Mouse (Mus musculus) gastrocnemius, adult 8-10 months (tissue): Measurements from ENCODE around the gene Apof. TPM values are rescaled to one million over a fixed set of nuclear protein-coding genes. Genes with fewer than 3 reads are reported as not detected.
A peak's percentile ranks its signal among the peaks of the same experiment; 100 is the strongest.
"Not testable (repeated sequence)": the region's sequence is repeated elsewhere in the genome, so short reads cannot be mapped to it uniquely, and the experiment has no call there.

ENCODE experiments used
- DNase-seq, 2 experiments: peaks; one replicate each; pipeline ENCODE4 v3.0.0; 2022; ENCODE audit warnings: low spot score in 2 of 2
- total RNA-seq, 4 experiments: library from RNA; stranded (reverse); gene quantifications; 2 replicates each; pipeline ENCODE4 v1.2.4; 2022

Gene Apof
- total RNA-seq, 4 experiments from 2014 or later: not detected

- no peak for DNase-seq
These were observed 9.5 kb upstream of the Apof start for GRCm38 (mm10) chr10:128258953-128259352.

GRCm38 (mm10) chr10:128259946-128260345 lies 8.5 kb upstream of the Apof start:
- no peak for DNase-seq

- DNase-seq: not testable (repeated sequence)
These were observed 8.1 kb upstream of the Apof start for GRCm38 (mm10) chr10:128260376-128260775.

- DNase-seq: no peak
These were observed 6.2 kb upstream of the Apof start for GRCm38 (mm10) chr10:128262300-128262699.

- DNase-seq: no peak
These were observed 4.8 kb upstream of the Apof start for GRCm38 (mm10) chr10:128263393-128264310.

GRCm38 (mm10) chr10:128269206-128269910 lies 887 bp downstream of the Apof start:
- no peak for DNase-seq

- DNase-seq: peak; percentile 95 to 97
These were observed 1.9 kb downstream of the Apof start, which contains the start of gene Stat2 for GRCm38 (mm10) chr10:128270287-128270841. TSS of gene Stat2 (plus strand) at chr10:128270559.

- DNase-seq: no peak
These were observed 2.4 kb downstream of the Apof start for GRCm38 (mm10) chr10:128270866-128271265.

GRCm38 (mm10) chr10:128271883-128272282 lies 3.4 kb downstream of the Apof start:
- no peak for DNase-seq

GRCm38 (mm10) chr10:128272819-128273439 lies 4.5 kb downstream of the Apof start:
- not testable (repeated sequence) for DNase-seq

GRCm38 (mm10) chr10:128275374-128275773 lies 6.9 kb downstream of the Apof start:
- not testable (repeated sequence) for DNase-seq

GRCm38 (mm10) chr10:128278158-128278557 lies 9.7 kb downstream of the Apof start:
- no peak for DNase-seq

- no peak for DNase-seq
These were observed 12.5 kb downstream of the Apof start for GRCm38 (mm10) chr10:128280943-128281342.

- no peak for DNase-seq
These were observed 13.2 kb downstream of the Apof start for GRCm38 (mm10) chr10:128281682-128282081.

- DNase-seq: no peak
These were observed 14.5 kb downstream of the Apof start for GRCm38 (mm10) chr10:128282886-128283450.

- DNase-seq: peak; percentile 34 to 37
These were observed 15.4 kb downstream of the Apof start for GRCm38 (mm10) chr10:128283604-128284579.

GRCm38 (mm10) chr10:128290594-128290993 lies 22.1 kb downstream of the Apof start:
- peak in 1 of 2 experiments; percentile 50 for DNase-seq

- DNase-seq: no peak
These were observed 28.1 kb downstream of the Apof start for GRCm38 (mm10) chr10:128296370-128297090.

GRCm38 (mm10) chr10:128297221-128297620 lies 28.8 kb downstream of the Apof start:
- no peak for DNase-seq
